Mouse (Mus musculus) T-cell, adult 2 months (primary cell): ENCODE results near the gene Olfr1281.
"Not testable (repeated sequence)": the region's sequence is repeated elsewhere in the genome, so short reads cannot be mapped to it uniquely, and the experiment has no call there.

Experiments
- DNase-seq: peaks from one replicate; pipeline ENCODE4 v3.0.0; 2022; ENCODE audit warnings: low spot score

Gene Olfr1281

GRCm38 (mm10) chr2:111326220-111326619 is at the start of gene Olfr1281:
TSS of gene Olfr1281 (plus strand) at chr2:111326520.
- no peak for DNase-seq

- no peak for DNase-seq
Observed at GRCm38 (mm10) chr2:111289836-111290235, 36.5 kb upstream of the Olfr1281 start, which contains the start of gene Olfr1278. TSS of gene Olfr1278 (plus strand) at chr2:111290136.

GRCm38 (mm10) chr2:111298541-111298940 is 27.8 kb upstream of the Olfr1281 start:
- no peak for DNase-seq

- DNase-seq: no peak
Observed at GRCm38 (mm10) chr2:111300374-111300773, 25.9 kb upstream of the Olfr1281 start, which contains the start of gene Olfr1279. TSS of gene Olfr1279 (plus strand) at chr2:111300635.

GRCm38 (mm10) chr2:111313717-111314116 is 12.6 kb upstream of the Olfr1281 start, which contains the start of gene Olfr1280:
TSS of gene Olfr1280 (plus strand) at chr2:111314017.
- no peak for DNase-seq

- DNase-seq: not testable (repeated sequence)
Observed at GRCm38 (mm10) chr2:111333721-111334120, 7.4 kb downstream of the Olfr1281 start.

GRCm38 (mm10) chr2:111335976-111336375 is 9.7 kb downstream of the Olfr1281 start, which contains the start of gene Olfr1282:
TSS of gene Olfr1282 (minus strand) at chr2:111336076.
- no peak for DNase-seq

GRCm38 (mm10) chr2:111366490-111366889 is 40.2 kb downstream of the Olfr1281 start, which contains the start of gene Olfr1283:
TSS of gene Olfr1283 (plus strand) at chr2:111366790.
- no peak for DNase-seq

- no peak for DNase-seq
Observed at GRCm38 (mm10) chr2:111375222-111375621, 48.9 kb downstream of the Olfr1281 start, which contains the start of gene Olfr1284. TSS of gene Olfr1284 (plus strand) at chr2:111375522.
